Mouse (Mus musculus) heart, postnatal 36 days (tissue): ENCODE results near the gene Tstd1. TPM values are rescaled to one million over a fixed set of nuclear protein-coding genes. Genes with fewer than 3 reads are reported as not detected.

Experiments
- DNase-seq, 2 experiments: peaks; one replicate each; pipeline ENCODE4 v3.0.0; 2021 to 2022
- intact Hi-C: fragments of 180-260 bp; cut with DNase I; formaldehyde crosslinking; loops from one replicate; pipeline ENCODE4 v1.15.1; 2025
- total RNA-seq, 2 experiments: library from RNA; stranded (reverse); gene quantifications; 2 replicates each; pipeline ENCODE4 v1.2.3; 2021

The Tstd1 gene
- total RNA-seq, 2 experiments from 2014 or later: 1.2 to 1.6 TPM

DNA sequence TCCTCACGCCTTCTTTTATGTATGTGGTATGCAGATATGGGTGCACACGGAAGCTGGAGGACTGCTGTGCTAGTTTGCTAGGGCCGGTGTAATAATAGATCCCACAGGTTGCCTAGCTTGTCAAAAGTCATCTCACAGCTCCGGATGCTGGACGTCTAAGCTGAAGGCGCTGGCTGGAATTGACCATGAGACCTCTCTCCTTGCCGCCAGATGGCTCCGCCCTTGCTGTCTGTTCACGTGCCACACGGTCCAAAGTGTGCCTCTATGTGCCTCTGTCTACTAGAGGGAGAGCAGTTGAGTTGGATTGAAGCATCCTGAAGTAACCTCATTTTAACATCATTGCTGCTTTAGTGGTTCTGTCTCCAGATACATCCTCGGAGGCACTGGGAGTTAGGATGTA lies 31.4 kb downstream of the Tstd1 start:
- intact Hi-C loops: loop anchor here (5.0 kb wide), 1 partner anchor 38 kb away; the partner anchor contains the start of gene Usf1
- DNase-seq: no peak

DNA sequence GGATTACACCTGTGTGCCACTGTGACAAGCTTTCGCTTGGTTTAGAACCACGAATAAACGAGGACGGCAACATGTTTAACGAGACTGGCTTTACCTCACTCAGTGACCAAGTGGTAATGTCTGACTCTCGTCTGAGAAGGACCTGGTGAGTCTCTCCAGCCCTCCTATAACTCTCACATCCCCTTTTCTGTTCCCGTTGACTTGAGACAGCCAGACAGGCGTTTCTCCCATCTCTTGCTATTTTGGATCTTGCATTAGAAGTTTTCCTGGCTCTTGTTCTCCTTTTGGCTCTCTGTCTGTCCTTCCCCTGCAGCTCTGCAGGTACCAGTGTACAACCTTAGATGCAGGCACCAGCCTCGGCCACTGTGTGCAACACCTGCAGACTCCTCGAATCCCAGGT lies 32.3 kb downstream of the Tstd1 start:
- intact Hi-C loops: loop anchor here (5.0 kb wide), 1 partner anchor 39 kb away; the partner anchor contains the start of gene Usf1
- no peak for DNase-seq

DNA sequence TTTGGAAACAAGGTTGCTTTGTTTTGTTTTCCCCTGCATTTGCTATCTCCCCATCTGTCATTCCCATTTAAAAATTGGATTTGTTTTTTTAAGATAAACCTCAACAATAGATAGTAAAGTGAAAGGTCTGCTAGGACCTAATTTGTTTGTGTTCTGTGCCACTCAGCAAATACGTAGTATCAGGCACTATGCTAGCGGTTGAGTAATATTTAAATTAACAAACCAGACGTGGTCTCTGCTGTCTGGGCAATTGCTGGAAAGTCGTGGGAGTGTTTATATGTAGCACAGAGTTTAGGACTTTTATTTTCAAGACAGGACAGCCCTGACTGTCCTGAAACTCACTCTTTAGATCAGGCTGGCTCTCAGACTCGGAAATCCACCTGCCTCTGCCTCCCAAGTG lies 33.9 kb downstream of the Tstd1 start:
- intact Hi-C loops: loop anchor here (5.0 kb wide), 1 partner anchor 40 kb away; the partner anchor contains the start of gene Usf1
- DNase-seq: no peak

DNA sequence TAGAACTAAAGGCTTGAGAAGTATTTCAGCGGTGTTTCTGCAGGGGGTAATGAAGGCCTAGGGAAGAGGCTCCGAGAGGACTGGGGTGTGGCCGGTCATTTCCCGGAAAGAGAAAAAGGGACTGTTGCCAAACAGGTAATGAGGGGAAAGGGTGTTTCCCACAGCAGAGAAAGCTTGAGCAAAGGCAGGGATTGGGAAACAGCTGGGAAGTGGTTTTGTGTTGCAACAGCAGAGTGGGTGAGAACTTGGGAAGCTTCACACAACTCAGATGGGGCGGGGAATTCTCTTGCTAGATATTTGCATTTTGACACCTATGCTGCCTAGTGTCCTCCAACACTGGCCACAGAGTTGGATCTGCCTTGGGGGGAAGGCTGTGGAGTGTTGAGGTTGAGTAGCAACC lies 34.3 kb downstream of the Tstd1 start:
- intact Hi-C loops: loop anchor here (5.0 kb wide), 1 partner anchor 41 kb away; the partner anchor contains the start of gene Usf1
- peak in 1 of 2 experiments; percentile 24 for DNase-seq

DNA sequence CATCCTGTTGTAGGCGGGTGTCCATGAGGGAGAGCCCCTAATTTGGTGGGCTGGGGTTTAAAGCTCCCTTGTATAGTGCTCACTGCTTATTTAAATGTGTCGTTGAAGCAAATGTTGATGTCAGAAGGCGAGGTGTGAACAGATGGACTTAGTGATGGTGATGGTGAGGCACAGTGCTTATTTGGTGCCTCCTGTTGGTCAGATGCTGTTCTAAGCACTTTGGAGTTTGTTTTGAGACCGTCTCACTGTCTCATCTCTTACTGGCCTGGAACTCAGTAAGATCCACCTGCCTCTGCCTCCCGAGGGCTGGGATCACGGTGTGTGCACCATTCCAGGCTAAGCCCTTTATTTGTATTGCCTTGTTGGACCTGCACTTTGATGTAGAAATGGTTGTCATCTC lies 36.3 kb downstream of the Tstd1 start:
- no peak for DNase-seq
- intact Hi-C loops: loop anchor here (5.0 kb wide), 2 partner anchors 43 to 287 kb away; partner anchors contain the start of gene Usf1

DNA sequence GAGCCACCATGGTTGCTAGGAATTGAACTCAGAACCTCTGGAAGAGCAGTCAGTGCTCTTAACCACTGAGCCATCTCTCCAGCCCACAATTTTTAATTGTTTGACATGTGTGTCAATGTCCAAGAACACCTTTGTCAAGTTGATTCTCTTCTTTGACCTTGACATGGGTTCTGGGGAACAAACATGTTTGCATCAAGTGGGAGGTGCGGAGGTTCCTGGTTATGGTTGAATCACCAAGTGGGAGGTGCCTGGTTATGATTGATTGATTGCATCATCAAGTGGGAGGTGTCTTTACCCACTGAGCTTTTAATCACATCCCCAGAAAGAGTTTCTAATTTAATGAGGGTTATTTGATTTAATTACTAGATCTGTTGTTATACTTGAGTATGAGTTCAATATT lies 38.9 kb downstream of the Tstd1 start:
- intact Hi-C loops: loop anchor here (5.0 kb wide), 1 partner anchor 285 kb away; no protein-coding TSS in a partner anchor
- no peak for DNase-seq

DNA sequence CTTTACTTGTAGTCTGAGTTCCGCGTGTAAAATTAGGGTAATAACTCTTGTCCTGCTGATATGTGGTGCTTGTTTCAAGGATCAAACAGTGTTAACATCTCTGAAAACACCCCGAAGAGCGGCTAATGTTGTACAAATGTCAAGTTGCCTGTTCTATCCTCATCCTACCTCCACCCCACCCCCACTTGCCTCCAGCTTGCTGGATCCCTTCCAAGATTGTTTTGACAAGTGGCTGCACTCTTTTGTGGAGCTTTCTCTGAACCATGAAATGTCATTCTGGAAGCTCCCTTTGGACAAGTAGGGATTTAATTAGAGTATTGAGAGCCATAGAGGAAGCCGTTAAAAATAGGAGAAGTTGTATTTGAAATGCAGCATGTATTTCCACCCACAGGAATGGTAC lies 41.1 kb downstream of the Tstd1 start:
- intact Hi-C loops: loop anchor here (5.0 kb wide), 1 partner anchor 283 kb away; no protein-coding TSS in a partner anchor

DNA sequence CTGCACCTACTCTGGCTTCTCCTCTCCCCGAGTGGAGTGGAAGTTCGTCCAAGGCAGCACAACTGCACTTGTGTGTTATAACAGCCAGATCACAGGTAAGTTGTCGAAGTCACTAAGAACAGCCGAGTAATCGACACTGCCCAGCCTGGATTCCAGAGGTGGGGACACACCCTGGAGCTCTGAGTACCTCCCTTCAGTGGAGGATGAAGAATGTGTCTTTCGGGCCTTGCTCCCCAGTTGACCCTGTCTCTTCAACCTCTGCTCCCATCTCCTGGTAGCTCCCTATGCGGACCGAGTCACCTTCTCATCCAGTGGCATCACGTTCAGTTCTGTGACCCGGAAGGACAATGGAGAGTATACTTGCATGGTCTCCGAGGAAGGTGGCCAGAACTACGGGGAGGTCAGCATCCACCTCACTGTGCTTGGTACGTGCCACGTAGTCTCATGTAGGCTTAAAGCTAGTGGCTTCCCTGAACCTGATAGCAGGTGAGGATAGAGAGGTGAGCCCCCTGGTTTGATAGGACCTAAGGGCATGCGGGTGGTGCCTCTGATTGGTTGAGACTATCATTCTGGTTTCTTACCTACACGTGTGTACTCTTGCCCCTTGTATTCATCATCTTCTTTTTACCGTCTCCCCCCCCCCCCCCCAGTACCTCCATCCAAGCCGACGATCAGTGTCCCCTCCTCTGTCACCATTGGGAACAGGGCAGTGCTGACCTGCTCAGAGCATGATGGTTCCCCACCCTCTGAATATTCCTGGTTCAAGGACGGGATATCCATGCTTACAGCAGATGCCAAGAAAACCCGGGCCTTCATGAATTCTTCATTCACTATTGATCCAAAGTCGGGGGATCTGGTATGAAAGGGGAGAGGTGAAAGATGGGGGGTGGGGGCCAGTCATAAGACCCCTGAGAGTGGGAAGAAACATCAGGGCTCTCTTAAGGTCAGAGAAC lies 42.2 kb downstream of the Tstd1 start:
- no peak for DNase-seq
- intact Hi-C loops: no loop called here

More for the DNA sequence above, 41.1 kb downstream of the Tstd1 start:
- no peak for DNase-seq

DNA sequence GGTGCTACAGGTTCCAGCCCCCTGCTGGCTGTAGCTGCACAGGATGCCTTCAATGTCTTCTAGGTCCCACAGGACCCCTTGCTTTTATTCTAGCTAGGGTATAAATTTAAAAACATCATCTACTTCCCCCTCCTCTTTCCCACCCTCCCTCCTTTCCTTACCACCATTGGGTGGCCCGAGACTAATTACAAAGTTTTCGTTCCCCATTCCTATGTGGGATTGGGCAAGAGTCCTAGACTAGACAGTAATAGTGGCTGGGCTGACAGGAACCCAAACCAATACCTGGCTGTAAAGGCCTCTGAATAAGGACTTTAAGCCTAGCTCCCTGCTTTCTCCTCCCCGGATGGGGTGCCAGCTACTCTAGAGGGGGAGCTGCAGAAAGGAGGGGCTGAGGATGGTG lies 44.5 kb downstream of the Tstd1 start:
- no peak for DNase-seq
- intact Hi-C loops: no loop called here

DNA sequence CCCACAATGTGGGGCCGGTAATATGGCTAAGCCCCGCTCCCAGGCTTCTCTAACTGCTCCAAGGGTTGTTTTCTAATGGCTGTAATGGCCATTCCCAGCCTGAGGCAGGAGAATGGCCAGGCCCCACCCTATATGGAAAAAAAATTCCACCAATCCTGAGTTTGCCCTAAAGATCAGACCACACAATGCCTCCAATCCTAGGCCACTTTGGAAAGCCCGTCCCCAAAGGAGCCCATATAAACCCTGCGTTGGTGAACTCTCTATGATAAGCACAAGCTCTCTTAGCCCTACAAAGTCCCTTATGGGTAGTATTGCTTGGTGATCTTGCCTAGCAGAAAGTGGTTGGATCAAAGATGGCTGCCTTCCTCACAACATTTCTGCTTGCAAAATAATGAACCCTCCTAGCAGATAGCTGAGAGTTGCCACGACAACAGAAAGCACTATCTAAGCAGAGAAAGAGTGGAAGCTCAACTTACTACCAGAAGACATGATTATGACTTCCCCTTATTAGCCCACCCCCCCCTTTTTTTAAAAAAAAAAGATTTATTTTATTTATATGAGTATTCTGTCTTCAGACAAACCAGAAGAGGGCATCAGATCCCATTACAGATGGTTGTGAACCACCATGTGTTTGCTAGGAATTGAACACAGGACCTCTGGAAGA lies 47.2 kb downstream of the Tstd1 start:
- intact Hi-C loops: no loop called here
- no peak for DNase-seq

DNA sequence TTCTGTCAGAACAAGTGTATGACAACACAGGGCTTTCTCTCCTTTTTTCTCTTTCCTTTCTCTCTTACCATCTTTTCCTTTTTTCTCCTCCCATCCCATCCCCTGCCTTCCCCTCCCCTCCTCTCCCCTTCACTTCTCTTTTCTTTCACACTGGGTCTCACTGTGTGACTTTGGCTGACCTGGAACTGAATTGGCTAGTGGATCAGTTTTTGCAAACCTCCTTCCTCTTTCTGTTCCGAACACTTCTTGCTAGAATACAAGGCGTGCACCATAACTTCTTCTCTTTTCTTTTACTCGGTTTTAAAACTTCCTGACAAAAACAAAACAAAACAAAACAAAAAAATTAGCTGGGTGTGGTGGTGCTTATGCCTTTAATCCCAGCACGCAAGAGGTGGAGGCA lies 47.9 kb downstream of the Tstd1 start:
- DNase-seq: no peak
- intact Hi-C loops: no loop called here

DNA sequence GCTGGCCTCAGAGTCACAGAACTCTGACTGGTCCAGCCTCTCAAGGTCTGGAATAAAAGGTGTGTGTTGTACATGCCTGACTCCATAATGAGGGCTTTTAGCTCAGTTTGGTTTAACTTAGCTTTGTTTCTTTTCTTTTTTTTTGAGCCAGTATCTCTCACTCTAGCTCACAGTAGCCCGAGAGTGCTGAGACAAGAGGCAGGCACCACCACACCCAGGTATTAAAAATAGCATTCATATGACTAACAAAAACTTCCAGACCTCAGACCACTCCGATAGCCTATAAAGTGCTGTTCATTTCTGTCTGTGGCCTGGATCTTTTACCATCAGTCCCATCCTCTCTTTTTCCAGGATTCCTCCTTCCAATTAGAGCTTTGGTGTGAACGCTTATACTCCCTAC lies 51.0 kb downstream of the Tstd1 start:
- DNase-seq: no peak
- intact Hi-C loops: loop anchor here (1.0 to 10.0 kb wide), 3 partner anchors 31 to 355 kb away; partner anchors contain the start of genes Cfap126 and Usf1

Other genes with a start within 250 kb of the Tstd1 start
- 100 to 1,000 TPM; 222 to 295 TPM for gene Pcp4l1, start 222.6 kb upstream of the Tstd1 start, total RNA-seq
- under 1 TPM in 1 of 2 experiments, not detected in 1; 0.08 TPM for gene Nr1i3, start 204.9 kb upstream of the Tstd1 start, total RNA-seq
- 10 to 100 TPM; 81.8 to 82.7 TPM for gene Tomm40l, start 196.4 kb upstream of the Tstd1 start, total RNA-seq
- gene Apoa2, start 193.8 kb upstream of the Tstd1 start, total RNA-seq: 1 to 10 TPM in 1 of 2 experiments, under 1 TPM in 1; 0.75 to 2.0 TPM
- 10 to 100 TPM; 13.3 to 16.3 TPM for gene Fcer1g, start 184.5 kb upstream of the Tstd1 start, total RNA-seq
- gene Adamts4, start 168.5 kb upstream of the Tstd1 start, total RNA-seq: under 1 TPM; 0.50 to 0.92 TPM
- 1,000 to 10,000 TPM; 1,421 to 1,530 TPM for gene Ndufs2, start 167.5 kb upstream of the Tstd1 start, total RNA-seq
- 10 to 100 TPM; 14.5 to 19.7 TPM for gene B4galt3, start 148.5 kb upstream of the Tstd1 start, total RNA-seq
- 10 to 100 TPM; 13.2 to 14.2 TPM for gene Ppox, start 137.7 kb upstream of the Tstd1 start, total RNA-seq
- 10 to 100 TPM; 22.1 to 22.3 TPM for gene Usp21, start 130.9 kb upstream of the Tstd1 start, total RNA-seq
- 10 to 100 TPM; 84.9 to 88.8 TPM for gene Ufc1, start 123.8 kb upstream of the Tstd1 start, total RNA-seq
- 10 to 100 TPM; 21.3 to 24.2 TPM for gene Dedd, start 89.7 kb upstream of the Tstd1 start, total RNA-seq
- gene Nit1, start 73.2 kb upstream of the Tstd1 start, total RNA-seq: 10 to 100 TPM; 27.7 to 28.4 TPM
- gene Pfdn2, start 73.2 kb upstream of the Tstd1 start, total RNA-seq: 10 to 100 TPM; 79.4 to 95.6 TPM
- not detected for gene Klhdc9, start 58.1 kb upstream of the Tstd1 start, total RNA-seq
- gene Nectin4, start 48.8 kb upstream of the Tstd1 start, total RNA-seq: under 1 TPM; 0.08 to 0.30 TPM
- 1 to 10 TPM; 2.7 to 2.9 TPM for gene Arhgap30, start 29.9 kb upstream of the Tstd1 start, total RNA-seq
- gene Usf1, start 7.6 kb upstream of the Tstd1 start, total RNA-seq: 10 to 100 TPM; 41.0 to 52.1 TPM
- gene F11r, start 18.7 kb downstream of the Tstd1 start, total RNA-seq: 10 to 100 TPM; 38.7 to 43.2 TPM
- 1 to 10 TPM; 2.1 to 3.3 TPM for gene Alyref2, start 84.6 kb downstream of the Tstd1 start, total RNA-seq
- gene Itln1, start 116.4 kb downstream of the Tstd1 start, total RNA-seq: not detected
- under 1 TPM; 0.38 to 0.50 TPM for gene Cd244a, start 140.3 kb downstream of the Tstd1 start, total RNA-seq
- gene Ly9, start 188.5 kb downstream of the Tstd1 start, total RNA-seq: under 1 TPM; 0.19 to 0.38 TPM
- under 1 TPM; 0.28 to 0.38 TPM for gene Slamf7, start 234.2 kb downstream of the Tstd1 start, total RNA-seq